ENCODE assay signal across 9 mouse cellular contexts in the genomic region with DNA sequence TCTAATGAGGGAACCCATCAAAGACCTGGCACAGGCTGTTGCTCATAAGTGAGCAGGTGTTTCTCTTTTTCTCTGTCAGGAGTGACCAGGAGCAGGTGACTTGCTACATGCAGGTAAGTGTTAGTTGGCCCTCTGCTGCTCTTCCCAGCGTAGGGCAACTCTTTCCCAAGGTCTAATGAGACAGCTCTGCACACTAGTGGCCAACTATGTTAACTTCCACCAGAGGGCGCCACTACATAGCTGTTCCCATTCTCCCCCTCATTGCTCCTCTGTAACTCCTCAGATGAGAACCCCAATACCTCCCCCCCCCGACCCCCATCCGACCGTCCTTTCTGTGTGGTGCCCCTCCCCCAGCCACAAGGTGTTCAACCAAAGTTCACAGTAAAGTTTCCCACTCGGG. TPM values are rescaled to one million over a fixed set of nuclear protein-coding genes. Genes with fewer than 3 reads are reported as not detected.
DNase-seq lines count a peak whose midpoint lies in the region; ATAC-seq and TF ChIP-seq lines count a peak whose summit lies in the region.
"Had no signal": no experiment of that assay in that cellular context is flagged by ENCODE, and none has a peak within 500 bp of the region (broad histone marks: within the 10 kb centered on the region; RNA-seq: fewer than 3 reads in every experiment).

No protein-coding gene starts in this region.

- TF ChIP-seq CTCF in left cerebral cortex, adult 2 months (IDR thresholded peaks at IDR 0.05): peak; percentile 72

- H3K9ac ChIP-seq in midbrain, embryonic 13.5 days (replicated peaks): no peak overlapping the region

- H3K27ac ChIP-seq in left cerebral cortex, adult 2 months: no peak overlapping the region
- no peak overlapping the region for H3K27ac ChIP-seq in midbrain, embryonic 13.5 days
- H3K27ac ChIP-seq: macrophage had no signal

- WGBS in midbrain, embryonic 13.5 days: 8% methylated on average over 6 of the region's 6 CpGs

- H3K27me3 ChIP-seq in midbrain, embryonic 13.5 days: peaks cover 50% of the 10 kb centered on the region

- intact Hi-C loops in left cerebral cortex, adult 2 months (cut with DNase I): loop anchor here (1.0 to 5.0 kb wide), 3 partner anchors 36 to 175 kb away; no protein-coding TSS in a partner anchor

- no peaks in the 10 kb centered on the region for H3K9me3 ChIP-seq in midbrain, embryonic 13.5 days

- DNase-seq in left cerebral cortex, adult 11 months (ENCODE audit: low spot score): peak; percentile 54
- no peak for DNase-seq in left cerebral cortex, adult 8-10 months (ENCODE audit: low spot score in 2 of 2)
- DNase-seq in MN1 (ENCODE audit: low spot score): peak; percentile 34
- DNase-seq in c-Kit-positive CD71-positive TER-119-negative erythroid progenitor cells, embryonic 14.5 days (ENCODE audit: low read depth): peak; percentile 23
- peak; percentile 53 for DNase-seq in gastrocnemius, postnatal 10 days
- DNase-seq in left cerebral cortex, adult 2 months (ENCODE audit: extremely low spot score in 1 of 2, low spot score in 2 of 2): peak in 1 of 2 experiments; percentile 57
- DNase-seq in thymus, postnatal 4 days: peak; percentile 74

- peak; percentile 44; the same call in 1 of the 2 replicates for ATAC-seq in midbrain, embryonic 13.5 days

- no peak overlapping the region for H3K4me2 ChIP-seq in midbrain, embryonic 13.5 days (replicated peaks)

- H3K36me3 ChIP-seq in midbrain, embryonic 13.5 days: no peaks in the 10 kb centered on the region

- H3K4me1 ChIP-seq in midbrain, embryonic 13.5 days (replicated peaks): peaks cover 13% of the 10 kb centered on the region; the same call in 1 of the 2 replicates

- no peak overlapping the region for H3K4me3 ChIP-seq in left cerebral cortex, adult 2 months
- H3K4me3 ChIP-seq in midbrain, embryonic 13.5 days (replicated peaks): no peak overlapping the region

RNA-seq across cellular contexts. Expression of gene Rhcg, which starts 4.7 kb away (rescaled TPM):
- 1 to 10 TPM; 1.7 to 3.0 (median 2.3) TPM for total RNA-seq in left cerebral cortex, adult 8-10 months (2022)
- not detected for total RNA-seq in gastrocnemius, postnatal 10 days (2021)
- total RNA-seq in left cerebral cortex, adult 2 months (2021): 1 to 10 TPM; 1.7 to 2.2 TPM
- 2.1 and 2.5 TPM in 2 replicates for polyA plus RNA-seq in midbrain, embryonic 13.5 days (2015; fragmentation: Nextera tagmentation; extraction: Ambion mirVana)
- polyA plus RNA-seq: macrophage had no signal

RNA-seq across cellular contexts. Expression of gene Ticrr, which starts 47.2 kb away (rescaled TPM):
- total RNA-seq in left cerebral cortex, adult 8-10 months (2022): under 1 TPM in 2 of 4 experiments, not detected in 2; 0.11 to 0.22 TPM
- 1 to 10 TPM; 1.3 to 2.1 TPM for total RNA-seq in gastrocnemius, postnatal 10 days (2021)
- under 1 TPM in 1 of 2 experiments, not detected in 1; 0.11 TPM for total RNA-seq in left cerebral cortex, adult 2 months (2021)
- 3.4 and 4.9 TPM in 2 replicates for polyA plus RNA-seq in midbrain, embryonic 13.5 days (2015; fragmentation: Nextera tagmentation; extraction: Ambion mirVana)

Comparison
In these comparisons a context has a peak if more than half of its experiments do, and no peak if none do; other contexts are left out.
1. DNase-seq: peak in left cerebral cortex, adult 11 months (single experiment), MN1 (single experiment), c-Kit-positive CD71-positive TER-119-negative erythroid progenitor cells, embryonic 14.5 days (single experiment), gastrocnemius, postnatal 10 days (single experiment) and thymus, postnatal 4 days (single experiment); none in left cerebral cortex, adult 8-10 months (0 of 2).